In genomic region chr10:127480833-127481813, GRCm38 (mm10) we compare ENCODE assay signal across 8 mouse cellular contexts. TPM values are rescaled to one million over a fixed set of nuclear protein-coding genes. Genes with fewer than 3 reads are reported as not detected.
DNase-seq lines count a peak whose midpoint lies in the region; ATAC-seq lines count a peak whose summit lies in the region.

No protein-coding gene starts in this region.

- intact Hi-C loops in heart, postnatal 36 days (cut with DNase I), result no loop called here

- H3K27ac ChIP-seq in midbrain, embryonic 11.5 days (ENCODE audit: low read depth, low read length), result no peak overlapping the region
- H3K27ac ChIP-seq in midbrain, embryonic 15.5 days, result no peak overlapping the region

- WGBS in midbrain, embryonic 11.5 days, result 90% methylated on average over 19 of the region's 19 CpGs
- WGBS in midbrain, embryonic 15.5 days, result 88% methylated on average over 19 of the region's 19 CpGs

- H3K4me2 ChIP-seq in midbrain, embryonic 11.5 days, result no peak overlapping the region
- H3K4me2 ChIP-seq in midbrain, embryonic 15.5 days, result no peak overlapping the region

- no peak overlapping the region for H3K9ac ChIP-seq in midbrain, embryonic 11.5 days (ENCODE audit: low read length)
- H3K9ac ChIP-seq in midbrain, embryonic 15.5 days, result no peak overlapping the region

- ATAC-seq in midbrain, embryonic 11.5 days (ENCODE audit: low FRiP score), result no peak
- no peak for ATAC-seq in midbrain, embryonic 15.5 days (replicated peaks)
- peak; percentile 37; the same call in 1 of the 2 replicates for ATAC-seq in neutrophil, adult 5-6 weeks (ENCODE audit: extremely low read depth, insufficient number of reproducible peaks, low FRiP score, poor library complexity, severe bottlenecking)

- H3K36me3 ChIP-seq in midbrain, embryonic 11.5 days (ENCODE audit: control insufficient read depth, insufficient read depth, low read length), result no peaks in the 10 kb centered on the region
- peaks cover 21% of the 10 kb centered on the region for H3K36me3 ChIP-seq in midbrain, embryonic 15.5 days (replicated peaks)

- H3K4me3 ChIP-seq in midbrain, embryonic 11.5 days (ENCODE audit: low read depth, low read length), result no peak overlapping the region
- no peak overlapping the region for H3K4me3 ChIP-seq in midbrain, embryonic 15.5 days

- peak; percentile 45 for DNase-seq in midbrain, embryonic 11.5 days (ENCODE audit: low spot score, missing footprints)
- peak; percentile 83 for DNase-seq in brain, adult 2 months (ENCODE audit: low read depth, low spot score)
- DNase-seq in heart, postnatal 36 days, result peak; percentile 48 to 49
- DNase-seq in liver, result peak; percentile 14
- no peak for DNase-seq in natural killer cell, adult 2 months (ENCODE audit: low spot score in 2 of 2)
- DNase-seq in MN1 (ENCODE audit: low spot score), result no peak

- H3K9me3 ChIP-seq in midbrain, embryonic 11.5 days (ENCODE audit: control insufficient read depth, low read length), result no peaks in the 10 kb centered on the region
- no peaks in the 10 kb centered on the region for H3K9me3 ChIP-seq in midbrain, embryonic 15.5 days

- H3K4me1 ChIP-seq in midbrain, embryonic 11.5 days (ENCODE audit: control insufficient read depth, insufficient read depth, low read length), result no peaks in the 10 kb centered on the region
- H3K4me1 ChIP-seq in midbrain, embryonic 15.5 days, result no peaks in the 10 kb centered on the region

- no peaks in the 10 kb centered on the region for H3K27me3 ChIP-seq in midbrain, embryonic 11.5 days (ENCODE audit: control insufficient read depth, insufficient read depth, low read length)
- no peaks in the 10 kb centered on the region for H3K27me3 ChIP-seq in midbrain, embryonic 15.5 days (replicated peaks)

RNA-seq across cellular contexts. Expression of gene Stac3, which starts 20.4 kb away (rescaled TPM):
- 0.10 and 0.14 TPM in 2 replicates for polyA plus RNA-seq in midbrain, embryonic 11.5 days (2014; fragmentation: Nextera tagmentation; extraction: Ambion mirVana)
- polyA plus RNA-seq in midbrain, embryonic 15.5 days (2015; fragmentation: Nextera tagmentation; extraction: Ambion mirVana), result 1.4 and 2.4 TPM in 2 replicates
- under 1 TPM; 0.51 to 0.64 TPM for total RNA-seq in heart, postnatal 36 days (2021)
- 6.0 and 9.8 TPM in 2 replicates for total RNA-seq in neutrophil, adult 5-6 weeks (2017)

RNA-seq across cellular contexts. Expression of gene Ndufa4l2, which starts 33.6 kb away (rescaled TPM):
- 3.6 and 5.7 TPM in 2 replicates for polyA plus RNA-seq in midbrain, embryonic 11.5 days (2014; fragmentation: Nextera tagmentation; extraction: Ambion mirVana)
- 22.1 and 23.1 TPM in 2 replicates for polyA plus RNA-seq in midbrain, embryonic 15.5 days (2015; fragmentation: Nextera tagmentation; extraction: Ambion mirVana)
- total RNA-seq in heart, postnatal 36 days (2021), result 10 to 100 TPM; 26.0 to 27.6 TPM
- not detected in 2 replicates for total RNA-seq in neutrophil, adult 5-6 weeks (2017)

RNA-seq across cellular contexts. Expression of gene Shmt2, which starts 41.1 kb away (rescaled TPM):
- 68.8 and 74.8 TPM in 2 replicates for polyA plus RNA-seq in midbrain, embryonic 11.5 days (2014; fragmentation: Nextera tagmentation; extraction: Ambion mirVana)
- polyA plus RNA-seq in midbrain, embryonic 15.5 days (2015; fragmentation: Nextera tagmentation; extraction: Ambion mirVana), result 49.4 and 50.7 TPM in 2 replicates
- 10 to 100 TPM; 43.8 to 44.3 TPM for total RNA-seq in heart, postnatal 36 days (2021)
- 22.8 and 25.0 TPM in 2 replicates for total RNA-seq in neutrophil, adult 5-6 weeks (2017)

RNA-seq across cellular contexts. Expression of gene Nxph4, which starts 53.2 kb away (rescaled TPM):
- polyA plus RNA-seq in midbrain, embryonic 11.5 days (2014; fragmentation: Nextera tagmentation; extraction: Ambion mirVana), result 19.5 and 23.6 TPM in 2 replicates
- 93.7 and 114 TPM in 2 replicates for polyA plus RNA-seq in midbrain, embryonic 15.5 days (2015; fragmentation: Nextera tagmentation; extraction: Ambion mirVana)
- under 1 TPM; 0.28 to 0.41 TPM for total RNA-seq in heart, postnatal 36 days (2021)
- not detected in 2 replicates for total RNA-seq in neutrophil, adult 5-6 weeks (2017)

Comparison
In these comparisons a context has a peak if more than half of its experiments do, and no peak if none do; other contexts are left out.
1. DNase-seq: peak in midbrain, embryonic 11.5 days (single experiment), brain, adult 2 months (single experiment), heart, postnatal 36 days (2 of 2) and liver (single experiment); none in natural killer cell, adult 2 months (0 of 2) and MN1 (single experiment).
2. RNA of gene Ndufa4l2, which starts 33.6 kb away (total RNA-seq): 26.0 to 27.6 TPM in heart, postnatal 36 days; not detected in neutrophil, adult 5-6 weeks; every median in the first group is over 10 times any median in the second.